Mouse (Mus musculus): ENCODE data around the gene Paqr4. TPM values are rescaled to one million over a fixed set of nuclear protein-coding genes. Genes with fewer than 3 reads are reported as not detected.

Paqr4 gene
- polyA plus RNA-seq (2015; fragmentation: Nextera tagmentation; extraction: Ambion mirVana) = 17.0 and 21.6 TPM in 2 replicates

DNA sequence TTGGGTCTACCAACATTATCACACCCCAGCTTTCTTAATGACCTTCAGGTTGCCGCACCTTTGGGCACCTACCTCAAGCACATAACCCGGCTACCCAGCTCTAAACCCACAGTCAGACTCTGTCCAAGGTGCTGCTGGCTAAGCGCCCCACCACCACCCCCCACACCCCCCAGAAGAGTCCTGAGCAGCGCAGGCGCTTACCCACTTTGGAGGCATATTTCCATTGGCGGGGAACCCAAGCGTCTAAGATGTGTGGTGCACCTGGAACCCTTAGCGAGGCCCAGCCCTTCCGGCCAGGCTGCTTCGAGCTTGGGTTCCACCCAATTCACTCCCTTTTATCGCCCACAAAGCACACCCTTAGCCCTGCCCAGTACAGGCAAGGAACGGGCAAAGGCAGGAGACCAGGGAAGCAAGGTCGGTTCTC lies at the start of gene Paqr4:
TSS of gene Paqr4 (minus strand) at position 270 of the 424 bp plus-strand sequence.

GRCm38 (mm10) chr17:23785561-23786471 lies 45.1 kb upstream of the Paqr4 start, which contains the start of gene Flywch2:
Gene Flywch2 (minus strand): TSS chr17:23786081.

GRCm38 (mm10) chr17:23771284-23772218 lies 30.9 kb upstream of the Paqr4 start, which contains the start of gene Flywch1:
Gene Flywch1 (minus strand): TSS chr17:23771602.

GRCm38 (mm10) chr17:23745301-23746251 lies 4.9 kb upstream of the Paqr4 start, which contains the start of gene Kremen2:
Gene Kremen2 (minus strand): TSS chr17:23745833.

DNA sequence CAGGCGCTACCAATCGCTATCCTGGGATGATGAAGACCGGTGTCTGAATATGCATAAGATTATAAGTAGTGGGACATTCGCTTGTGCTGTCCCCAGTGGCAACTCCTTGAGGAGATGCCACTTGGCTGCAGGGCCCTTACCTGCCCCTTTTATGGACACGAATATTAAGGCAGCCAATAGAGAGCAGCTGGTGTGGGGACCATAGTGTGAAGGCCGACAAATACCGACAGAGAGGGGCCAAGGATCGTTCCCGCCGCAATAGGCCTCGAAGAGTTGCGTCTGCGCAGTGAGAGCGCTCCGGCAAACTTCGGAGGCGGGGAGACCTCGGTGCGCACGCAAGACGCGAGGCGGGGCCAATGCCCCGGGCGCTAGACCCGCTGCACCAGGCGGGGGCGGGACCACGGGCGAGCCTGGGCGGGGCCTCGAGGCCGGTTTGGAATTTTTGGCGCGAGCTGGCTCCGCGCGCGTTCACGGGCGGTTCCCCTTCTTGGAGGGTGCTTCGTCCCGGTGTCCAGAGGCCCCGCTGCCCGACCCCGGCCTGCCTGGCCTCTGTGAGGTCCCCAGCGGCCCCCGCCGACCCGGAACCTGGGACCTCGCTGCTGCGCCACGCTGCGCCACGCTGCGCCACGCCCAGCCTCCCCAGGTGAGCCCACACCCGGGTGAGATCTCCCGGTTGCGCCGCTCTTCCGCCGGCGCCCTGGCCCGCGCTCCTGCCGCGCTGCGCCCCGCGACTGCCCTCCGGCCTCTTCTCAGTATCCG lies 14.5 kb downstream of the Paqr4 start, which contains the start of gene Pkmyt1:
TSS of gene Pkmyt1 (plus strand) at position 338 of the 759 bp plus-strand sequence.

DNA sequence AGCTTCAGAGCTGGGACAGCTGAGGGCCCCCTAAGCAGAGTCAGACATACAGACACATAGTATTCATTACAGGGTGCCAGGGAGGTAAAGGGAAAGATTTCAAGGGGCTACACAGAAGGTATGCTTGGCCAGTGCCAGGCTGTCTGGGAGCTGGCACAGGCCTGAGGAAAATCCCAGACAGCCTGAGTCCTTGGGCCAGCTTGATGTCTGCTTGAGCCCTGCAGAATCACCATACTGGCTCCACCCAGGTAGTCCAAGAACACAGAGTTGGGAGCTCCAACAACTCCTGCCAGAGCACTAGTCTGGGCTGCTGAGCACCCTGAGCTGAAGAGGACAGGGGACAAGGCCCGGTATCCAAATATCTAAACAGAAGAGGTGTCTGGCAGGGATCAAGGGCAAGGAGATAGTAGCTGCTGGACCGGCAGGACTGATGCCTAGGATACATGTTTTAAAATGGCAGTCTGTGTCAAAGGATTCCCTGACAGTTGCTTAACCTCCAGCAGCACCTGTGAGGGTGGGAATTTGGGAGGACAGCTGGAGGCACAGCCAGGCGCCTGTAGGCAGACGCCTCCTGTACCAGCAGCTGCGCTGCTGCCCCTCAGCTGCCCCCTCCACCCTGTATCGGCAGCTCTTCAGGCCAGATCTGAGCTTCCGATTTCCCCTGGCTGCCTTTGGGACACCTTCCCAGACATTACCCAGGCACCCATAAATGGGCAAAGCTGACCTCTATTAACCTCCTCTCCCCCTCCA lies 18.1 kb downstream of the Paqr4 start, which contains the start of gene 1520401A03Rik:
TSS of gene 1520401A03Rik (minus strand) at position 408 of the 750 bp plus-strand sequence.

Other genes with a start within 250 kb of the Paqr4 start
- 13.5 and 13.7 TPM in 2 replicates for gene Zfp213, start 176.6 kb downstream of the Paqr4 start, polyA plus RNA-seq (2015; fragmentation: Nextera tagmentation; extraction: Ambion mirVana)
- 10.3 and 13.2 TPM in 2 replicates for gene Zfp13, start 141.4 kb downstream of the Paqr4 start, polyA plus RNA-seq (2015; fragmentation: Nextera tagmentation; extraction: Ambion mirVana)
- gene Zscan10, start 140.0 kb downstream of the Paqr4 start, polyA plus RNA-seq (2015; fragmentation: Nextera tagmentation; extraction: Ambion mirVana) = not detected in 2 replicates
- 0.25 and 0.30 TPM in 2 replicates for gene Mmp25, start 95.6 kb downstream of the Paqr4 start, polyA plus RNA-seq (2015; fragmentation: Nextera tagmentation; extraction: Ambion mirVana)
- 0.30 TPM in 1 of 2 replicates, not detected in the other for gene Bicdl2, start 80.4 kb downstream of the Paqr4 start, polyA plus RNA-seq (2015; fragmentation: Nextera tagmentation; extraction: Ambion mirVana)
- 122 and 166 TPM in 2 replicates for gene Hcfc1r1, start 67.3 kb downstream of the Paqr4 start, polyA plus RNA-seq (2015; fragmentation: Nextera tagmentation; extraction: Ambion mirVana)
- gene Thoc6, start 67.0 kb downstream of the Paqr4 start, polyA plus RNA-seq (2015; fragmentation: Nextera tagmentation; extraction: Ambion mirVana) = 19.0 and 25.0 TPM in 2 replicates
- 61.5 and 84.3 TPM in 2 replicates for gene Tnfrsf12a, start 63.4 kb downstream of the Paqr4 start, polyA plus RNA-seq (2015; fragmentation: Nextera tagmentation; extraction: Ambion mirVana)
- 0.36 and 3.4 TPM in 2 replicates for gene Cldn6, start 61.6 kb downstream of the Paqr4 start, polyA plus RNA-seq (2015; fragmentation: Nextera tagmentation; extraction: Ambion mirVana)
- gene Cldn9, start 56.8 kb downstream of the Paqr4 start, polyA plus RNA-seq (2015; fragmentation: Nextera tagmentation; extraction: Ambion mirVana) = 1.0 and 3.0 TPM in 2 replicates
- 1.2 and 3.5 TPM in 2 replicates for gene 1520401A03Rik, start 18.1 kb downstream of the Paqr4 start, polyA plus RNA-seq (2015; fragmentation: Nextera tagmentation; extraction: Ambion mirVana)
- 12.8 and 16.6 TPM in 2 replicates for gene Pkmyt1, start 14.5 kb downstream of the Paqr4 start, polyA plus RNA-seq (2015; fragmentation: Nextera tagmentation; extraction: Ambion mirVana)
- 0.19 and 0.54 TPM in 2 replicates for gene Kremen2, start 5.0 kb upstream of the Paqr4 start, polyA plus RNA-seq (2015; fragmentation: Nextera tagmentation; extraction: Ambion mirVana)
- 51.5 and 54.6 TPM in 2 replicates for gene Flywch1, start 30.7 kb upstream of the Paqr4 start, polyA plus RNA-seq (2015; fragmentation: Nextera tagmentation; extraction: Ambion mirVana)
- 28.8 and 51.4 TPM in 2 replicates for gene Flywch2, start 45.2 kb upstream of the Paqr4 start, polyA plus RNA-seq (2015; fragmentation: Nextera tagmentation; extraction: Ambion mirVana)
- 291 and 447 TPM in 2 replicates for gene Srrm2, start 49.7 kb upstream of the Paqr4 start, polyA plus RNA-seq (2015; fragmentation: Nextera tagmentation; extraction: Ambion mirVana)
- gene Elob, start 88.3 kb upstream of the Paqr4 start, polyA plus RNA-seq (2015; fragmentation: Nextera tagmentation; extraction: Ambion mirVana) = 1,156 and 1,274 TPM in 2 replicates
- gene Prss33, start 95.2 kb upstream of the Paqr4 start, polyA plus RNA-seq (2015; fragmentation: Nextera tagmentation; extraction: Ambion mirVana) = not detected in 2 replicates
- not detected in 2 replicates for gene Prss32, start 103.0 kb upstream of the Paqr4 start, polyA plus RNA-seq (2015; fragmentation: Nextera tagmentation; extraction: Ambion mirVana)
- gene Prss41, start 103.3 kb upstream of the Paqr4 start, polyA plus RNA-seq (2015; fragmentation: Nextera tagmentation; extraction: Ambion mirVana) = 0.52 and 0.57 TPM in 2 replicates
- not detected in 2 replicates for gene Prss21, start 127.2 kb upstream of the Paqr4 start, polyA plus RNA-seq (2015; fragmentation: Nextera tagmentation; extraction: Ambion mirVana)
- not detected in 2 replicates for gene Dcpp1, start 140.0 kb upstream of the Paqr4 start, polyA plus RNA-seq (2015; fragmentation: Nextera tagmentation; extraction: Ambion mirVana)
- gene Dcpp2, start 140.0 kb upstream of the Paqr4 start, polyA plus RNA-seq (2015; fragmentation: Nextera tagmentation; extraction: Ambion mirVana) = not detected in 2 replicates
- gene Dcpp3, start 176.6 kb upstream of the Paqr4 start, polyA plus RNA-seq (2015; fragmentation: Nextera tagmentation; extraction: Ambion mirVana) = not detected in 2 replicates
- gene Sbp, start 200.8 kb upstream of the Paqr4 start, polyA plus RNA-seq (2015; fragmentation: Nextera tagmentation; extraction: Ambion mirVana) = not detected in 2 replicates
- not detected in 2 replicates for gene Sbpl, start 214.4 kb upstream of the Paqr4 start, polyA plus RNA-seq (2015; fragmentation: Nextera tagmentation; extraction: Ambion mirVana)
- gene Prss30, start 239.7 kb upstream of the Paqr4 start, polyA plus RNA-seq (2015; fragmentation: Nextera tagmentation; extraction: Ambion mirVana) = 0.14 TPM in 1 of 2 replicates, not detected in the other

All from adrenal gland, postnatal 0 days (tissue).